9 mouse cellular contexts compared by ENCODE assay signal in the genomic region with DNA sequence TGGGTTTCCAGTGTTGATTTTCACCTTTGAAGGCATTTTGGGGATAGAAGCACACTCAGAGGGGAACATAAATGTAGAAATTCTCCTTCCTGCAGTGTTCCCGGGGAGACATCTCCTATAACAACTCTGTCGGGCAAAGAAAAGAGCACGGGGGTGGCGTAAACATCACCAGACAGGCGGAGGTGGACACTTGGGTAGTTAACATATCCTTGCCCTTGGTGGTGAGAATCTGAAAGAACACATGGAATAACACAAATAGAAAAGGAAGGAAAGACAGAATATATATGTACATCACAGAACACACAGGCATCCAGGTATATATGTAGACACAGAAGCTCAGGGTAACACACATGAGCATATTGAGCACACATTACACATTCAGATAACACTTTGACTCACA. TPM values are rescaled to one million over a fixed set of nuclear protein-coding genes. Genes with fewer than 3 reads are reported as not detected.
A peak's percentile ranks its signal among the peaks of the same experiment; 100 is the strongest.
DNase-seq lines count a peak whose midpoint lies in the region; ATAC-seq and TF ChIP-seq lines count a peak whose summit lies in the region.
"Had no signal": no experiment of that assay in that cellular context is flagged by ENCODE, and none has a peak within 500 bp of the region (broad histone marks: within the 10 kb centered on the region; RNA-seq: fewer than 3 reads in every experiment).

No protein-coding gene starts in this region.

- peaks cover 7% of the 10 kb centered on the region; the same call in 1 of the 2 replicates for H3K9me3 ChIP-seq in megakaryocyte, embryonic 14.5 days
- no peaks in the 10 kb centered on the region for H3K9me3 ChIP-seq in limb, embryonic 13.5 days
- H3K9me3 ChIP-seq in stomach, postnatal 0 days (ENCODE audit: control insufficient read depth, low read length): no peaks in the 10 kb centered on the region

- peak; percentile 26 to 33 for DNase-seq in frontal cortex, adult 2 months (ENCODE audit: extremely low spot score in 1 of 2, low spot score in 1 of 2)
- no peak for DNase-seq in frontal cortex, postnatal 14 days (ENCODE audit: low spot score in 2 of 2)
- no peak for DNase-seq in stomach, postnatal 0 days (ENCODE audit: low spot score)
- no peak for DNase-seq in thymus, postnatal 36 days
- DNase-seq in urinary bladder, postnatal 14 days (ENCODE audit: low spot score): no peak

- H3K36me3 ChIP-seq in megakaryocyte, embryonic 14.5 days (replicated peaks; ENCODE audit: low read length): peaks cover 14% of the 10 kb centered on the region
- H3K36me3 ChIP-seq in limb, embryonic 13.5 days: no peaks in the 10 kb centered on the region; the same call in 1 of the 2 replicates
- H3K36me3 ChIP-seq in stomach, postnatal 0 days (ENCODE audit: control insufficient read depth, insufficient read depth, low read length): no peaks in the 10 kb centered on the region

- peak overlapping the region; percentile 72 for H3K4me2 ChIP-seq in limb, embryonic 13.5 days (replicated peaks)
- no peak overlapping the region for H3K4me2 ChIP-seq in stomach, postnatal 0 days (replicated peaks; ENCODE audit: low read depth)

- no peak overlapping the region for H3K9ac ChIP-seq in limb, embryonic 13.5 days
- H3K9ac ChIP-seq in stomach, postnatal 0 days (ENCODE audit: low read length): no peak overlapping the region

- H3K27me3 ChIP-seq in megakaryocyte, embryonic 14.5 days (replicated peaks): peaks cover 41% of the 10 kb centered on the region
- peaks cover 14% of the 10 kb centered on the region; the same call in 1 of the 2 replicates for H3K27me3 ChIP-seq in limb, embryonic 13.5 days
- no peaks in the 10 kb centered on the region for H3K27me3 ChIP-seq in stomach, postnatal 0 days (ENCODE audit: control insufficient read depth, insufficient read depth, low read length)

- H3K4me1 ChIP-seq in megakaryocyte, embryonic 14.5 days: peaks cover 13% of the 10 kb centered on the region
- H3K4me1 ChIP-seq in limb, embryonic 13.5 days: no peaks in the 10 kb centered on the region
- no peaks in the 10 kb centered on the region for H3K4me1 ChIP-seq in stomach, postnatal 0 days (replicated peaks; ENCODE audit: control insufficient read depth, insufficient read depth)

- TF ChIP-seq EP300 in stomach, postnatal 0 days (optimal IDR thresholded peaks at IDR 0.05): no peak

- peak overlapping the region; percentile 91 for H3K4me3 ChIP-seq in megakaryocyte, embryonic 14.5 days (replicated peaks)
- H3K4me3 ChIP-seq in limb, embryonic 13.5 days: no peak overlapping the region
- H3K4me3 ChIP-seq in stomach, postnatal 0 days (ENCODE audit: low read depth, low read length): peak overlapping the region; percentile 38; the same call in 1 of the 2 replicates

- TF ChIP-seq CTCF in stomach, postnatal 0 days (IDR thresholded peaks at IDR 0.05; ENCODE audit: low read depth): no peak

- ATAC-seq in megakaryocyte, adult 5-6 weeks (ENCODE audit: poor library complexity, severe bottlenecking): no peak
- no peak for ATAC-seq in limb, embryonic 13.5 days (ENCODE audit: low FRiP score, low read depth)
- no peak for ATAC-seq in stomach, postnatal 0 days (ENCODE audit: low FRiP score, low TSS enrichment)

- WGBS in limb, embryonic 13.5 days: 46% methylated on average over 5 of the region's 5 CpGs
- WGBS in stomach, postnatal 0 days: 52% methylated on average over 5 of the region's 5 CpGs

- no peak overlapping the region for H3K27ac ChIP-seq in limb, embryonic 13.5 days
- no peak overlapping the region for H3K27ac ChIP-seq in stomach, postnatal 0 days (replicated peaks)

RNA-seq across cellular contexts. Expression of gene Syn1, which starts 0.6 kb away (rescaled TPM):
- 273 and 320 TPM in 2 replicates for polyA plus RNA-seq in frontal cortex, adult 2 months (2012; rRNA removed)
- 1.8 and 4.0 TPM in 2 replicates for polyA plus RNA-seq in megakaryocyte, embryonic 14.5 days (2012; ENCODE audit: insufficient read depth, low replicate concordance)
- 2.1 TPM in 2 replicates for total RNA-seq in megakaryocyte, adult 5-6 weeks (2015)
- total RNA-seq in megakaryocyte, adult 5-6 weeks (2017): 0.16 TPM in 1 of 2 replicates, not detected in the other
- polyA plus RNA-seq in limb, embryonic 13.5 days (2015; fragmentation: Nextera tagmentation; extraction: Ambion mirVana): 0.19 and 0.28 TPM in 2 replicates
- polyA plus RNA-seq in stomach, postnatal 0 days (2015; fragmentation: Nextera tagmentation; extraction: Ambion mirVana): 1.1 and 1.7 TPM in 2 replicates

RNA-seq across cellular contexts. Expression of gene Cfp, which starts 10.0 kb away (rescaled TPM):
- polyA plus RNA-seq in frontal cortex, adult 2 months (2012; rRNA removed): 19.2 and 21.8 TPM in 2 replicates
- polyA plus RNA-seq in megakaryocyte, embryonic 14.5 days (2012; ENCODE audit: insufficient read depth, low replicate concordance): 28.5 and 153 TPM in 2 replicates
- 150 and 157 TPM in 2 replicates for total RNA-seq in megakaryocyte, adult 5-6 weeks (2015)
- total RNA-seq in megakaryocyte, adult 5-6 weeks (2017): 116 and 120 TPM in 2 replicates
- 4.5 and 5.7 TPM in 2 replicates for polyA plus RNA-seq in limb, embryonic 13.5 days (2015; fragmentation: Nextera tagmentation; extraction: Ambion mirVana)
- 4.3 and 6.0 TPM in 2 replicates for polyA plus RNA-seq in stomach, postnatal 0 days (2015; fragmentation: Nextera tagmentation; extraction: Ambion mirVana)

RNA-seq across cellular contexts. Expression of gene Elk1, which starts 29.0 kb away (rescaled TPM):
- polyA plus RNA-seq in frontal cortex, adult 2 months (2012; rRNA removed): 36.0 and 39.1 TPM in 2 replicates
- 13.9 and 31.4 TPM in 2 replicates for polyA plus RNA-seq in megakaryocyte, embryonic 14.5 days (2012; ENCODE audit: insufficient read depth, low replicate concordance)
- total RNA-seq in megakaryocyte, adult 5-6 weeks (2015): 7.7 and 8.6 TPM in 2 replicates
- total RNA-seq in megakaryocyte, adult 5-6 weeks (2017): 3.3 and 4.9 TPM in 2 replicates
- polyA plus RNA-seq in limb, embryonic 13.5 days (2015; fragmentation: Nextera tagmentation; extraction: Ambion mirVana): 17.6 and 17.7 TPM in 2 replicates
- polyA plus RNA-seq in stomach, postnatal 0 days (2015; fragmentation: Nextera tagmentation; extraction: Ambion mirVana): 3.6 and 4.9 TPM in 2 replicates

RNA-seq across cellular contexts. Expression of gene Uxt, which starts 40.5 kb away (rescaled TPM):
- polyA plus RNA-seq in frontal cortex, adult 2 months (2012; rRNA removed): 15.0 and 17.7 TPM in 2 replicates
- polyA plus RNA-seq in megakaryocyte, embryonic 14.5 days (2012; ENCODE audit: insufficient read depth, low replicate concordance): 40.1 TPM in 1 of 2 replicates, not detected in the other
- total RNA-seq in megakaryocyte, adult 5-6 weeks (2015): 26.0 and 43.6 TPM in 2 replicates
- 15.9 and 19.4 TPM in 2 replicates for total RNA-seq in megakaryocyte, adult 5-6 weeks (2017)
- polyA plus RNA-seq in limb, embryonic 13.5 days (2015; fragmentation: Nextera tagmentation; extraction: Ambion mirVana): 46.7 and 53.2 TPM in 2 replicates
- 57.0 and 62.9 TPM in 2 replicates for polyA plus RNA-seq in stomach, postnatal 0 days (2015; fragmentation: Nextera tagmentation; extraction: Ambion mirVana)

RNA-seq across cellular contexts. Expression of gene Timp1, which starts 51.4 kb away (rescaled TPM):
- 1.5 and 1.6 TPM in 2 replicates for polyA plus RNA-seq in frontal cortex, adult 2 months (2012; rRNA removed)
- not detected in 2 replicates for polyA plus RNA-seq in megakaryocyte, embryonic 14.5 days (2012; ENCODE audit: insufficient read depth, low replicate concordance)
- not detected in 2 replicates for total RNA-seq in megakaryocyte, adult 5-6 weeks (2015)
- total RNA-seq in megakaryocyte, adult 5-6 weeks (2017): 0.55 TPM in 1 of 2 replicates, not detected in the other
- polyA plus RNA-seq in limb, embryonic 13.5 days (2015; fragmentation: Nextera tagmentation; extraction: Ambion mirVana): 23.5 and 23.7 TPM in 2 replicates
- 11.7 and 18.8 TPM in 2 replicates for polyA plus RNA-seq in stomach, postnatal 0 days (2015; fragmentation: Nextera tagmentation; extraction: Ambion mirVana)
- total RNA-seq: neutrophil, adult 5-6 weeks had no signal

Comparison
In these comparisons a context has a peak if more than half of its experiments do, and no peak if none do; other contexts are left out.
1. DNase-seq: peak in frontal cortex, adult 2 months (2 of 2); none in frontal cortex, postnatal 14 days (0 of 2), stomach, postnatal 0 days (single experiment), thymus, postnatal 36 days (0 of 2) and urinary bladder, postnatal 14 days (single experiment).
2. RNA of gene Syn1, which starts 0.6 kb away (polyA plus RNA-seq): 273 to 320 TPM in frontal cortex, adult 2 months; 1.8 to 4.0 TPM in megakaryocyte, embryonic 14.5 days, 1.1 to 1.7 TPM in stomach, postnatal 0 days and 0.19 to 0.28 TPM in limb, embryonic 13.5 days; every median in the first group is over 10 times any median in the second.